Mouse (Mus musculus) adipose tissue, adult 10 weeks (tissue): ENCODE measurements around the gene Hoxb2. TPM values are rescaled to one million over a fixed set of nuclear protein-coding genes. Genes with fewer than 3 reads are reported as not detected.

Experiments used
- polyA plus RNA-seq: library from polyadenylated mRNA; stranded (reverse); fragments of 350-450 nt; fragmentation: Illumina TruSeq; extraction: RNeasy Lipid Tissue Mini Kit (QIAGEN cat#74804); gene quantifications from one replicate; pipeline ENCODE4 v1.2.3, GENCODE M21; 2014; ENCODE audit warnings: low read depth, low replicate concordance

The Hoxb2 gene
- 24.6 TPM for polyA plus RNA-seq

DNA sequence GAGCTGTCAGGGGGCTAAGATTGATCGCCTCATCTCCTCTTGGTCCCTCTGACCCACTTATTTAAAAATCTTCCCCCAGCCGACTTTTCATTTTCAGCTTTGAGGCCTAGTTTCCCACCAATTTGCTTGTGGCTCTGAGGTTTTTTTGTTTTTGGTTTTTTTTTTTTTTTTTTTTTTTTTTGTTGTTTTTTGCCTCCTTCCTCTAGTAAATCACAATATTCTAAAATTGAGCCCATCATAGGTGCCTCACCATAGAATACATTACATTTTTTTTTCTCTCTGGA is at the start of gene Hoxb2:
TSS of gene Hoxb2 (plus strand) at position 185 of the 284 bp plus-strand sequence.

GRCm38 (mm10) chr11:96303151-96304099 is 46.9 kb upstream of the Hoxb2 start, which contains the start of gene Hoxb5:
Gene Hoxb5 (plus strand): TSS chr11:96303336.

GRCm38 (mm10) chr11:96317608-96318367 is 32.5 kb upstream of the Hoxb2 start, which contains the start of gene Hoxb4:
Gene Hoxb4 (plus strand): TSS chr11:96318267.

DNA sequence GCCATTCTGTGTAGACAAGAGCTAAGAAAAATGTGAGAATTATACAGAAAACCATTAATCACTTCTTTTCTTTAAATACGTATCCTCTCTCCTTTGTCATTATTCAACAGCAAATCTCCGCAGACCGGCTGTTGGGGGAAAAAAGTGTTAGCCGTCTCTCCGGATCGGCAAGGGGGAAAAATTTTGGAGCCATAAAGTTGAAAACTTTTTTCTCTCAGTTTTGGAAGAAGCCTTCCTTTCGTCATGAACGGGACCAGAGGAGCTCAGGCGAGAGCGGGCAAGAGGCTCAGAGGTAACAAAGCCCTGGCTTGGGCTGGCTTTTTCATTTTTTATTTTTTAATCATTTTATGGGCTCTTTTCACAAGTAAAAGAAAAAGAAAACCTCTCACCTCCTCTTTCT is 27.2 kb upstream of the Hoxb2 start, which contains the start of gene Hoxb3:
TSS of gene Hoxb3 (plus strand) at position 173 of the 400 bp plus-strand sequence.

DNA sequence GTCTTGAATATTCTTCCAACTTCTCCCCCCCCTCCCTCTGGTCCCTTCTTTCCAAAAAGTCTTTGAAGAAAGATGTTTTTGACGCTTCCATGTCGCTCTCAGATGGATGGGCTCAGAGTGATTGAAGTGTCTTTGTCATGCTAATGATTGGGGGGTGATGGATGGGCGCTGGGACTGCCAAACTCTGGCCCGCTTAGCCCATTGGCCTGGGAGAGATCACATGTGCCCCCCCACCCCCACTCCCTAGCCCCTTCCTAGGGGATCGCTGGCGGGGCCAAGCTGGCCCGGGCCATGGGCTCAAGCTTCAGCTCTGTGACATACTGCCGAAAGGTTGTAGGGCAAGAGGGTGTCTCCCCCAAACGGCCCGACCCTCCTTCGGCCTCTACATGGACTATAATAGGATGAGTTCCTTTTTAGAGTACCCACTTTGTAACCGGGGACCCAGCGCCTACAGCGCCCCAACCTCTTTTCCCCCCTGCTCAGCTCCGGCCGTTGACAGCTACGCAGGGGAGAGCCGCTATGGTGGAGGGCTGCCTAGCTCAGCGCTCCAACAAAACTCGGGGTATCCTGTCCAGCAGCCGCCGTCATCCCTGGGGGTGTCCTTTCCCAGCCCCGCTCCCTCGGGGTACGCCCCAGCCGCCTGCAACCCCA is 15.2 kb downstream of the Hoxb2 start, which contains the start of gene Hoxb1:
TSS of gene Hoxb1 (plus strand) at position 312 of the 651 bp plus-strand sequence.

Other genes with a start within 250 kb of the Hoxb2 start
- not detected for gene Calcoco2, start 238.6 kb upstream of the Hoxb2 start, polyA plus RNA-seq
- 2.7 TPM for gene Ttll6, start 216.7 kb upstream of the Hoxb2 start, polyA plus RNA-seq
- not detected for gene Hoxb13, start 156.2 kb upstream of the Hoxb2 start, polyA plus RNA-seq
- 42.4 TPM for gene Hoxb9, start 79.1 kb upstream of the Hoxb2 start, polyA plus RNA-seq
- gene Hoxb8, start 68.6 kb upstream of the Hoxb2 start, polyA plus RNA-seq = 94.4 TPM
- gene Hoxb7, start 63.9 kb upstream of the Hoxb2 start, polyA plus RNA-seq = 116 TPM
- gene Hoxb6, start 58.0 kb upstream of the Hoxb2 start, polyA plus RNA-seq = 132 TPM
- gene Hoxb5, start 47.2 kb upstream of the Hoxb2 start, polyA plus RNA-seq = 21.8 TPM
- 25.8 TPM for gene Hoxb4, start 32.3 kb upstream of the Hoxb2 start, polyA plus RNA-seq
- 40.3 TPM for gene Hoxb3, start 27.2 kb upstream of the Hoxb2 start, polyA plus RNA-seq
- gene Hoxb1, start 15.2 kb downstream of the Hoxb2 start, polyA plus RNA-seq = 2.2 TPM
- 19.1 TPM for gene Skap1, start 114.1 kb downstream of the Hoxb2 start, polyA plus RNA-seq